Mouse (Mus musculus): ENCODE results near the gene Btrc. TPM values are rescaled to one million over a fixed set of nuclear protein-coding genes. Genes with fewer than 3 reads are reported as not detected.

The Btrc gene
- total and polyA plus RNA-seq, 3 experiments, result 14.2 to 30.3 TPM; not detected in 1

DNA sequence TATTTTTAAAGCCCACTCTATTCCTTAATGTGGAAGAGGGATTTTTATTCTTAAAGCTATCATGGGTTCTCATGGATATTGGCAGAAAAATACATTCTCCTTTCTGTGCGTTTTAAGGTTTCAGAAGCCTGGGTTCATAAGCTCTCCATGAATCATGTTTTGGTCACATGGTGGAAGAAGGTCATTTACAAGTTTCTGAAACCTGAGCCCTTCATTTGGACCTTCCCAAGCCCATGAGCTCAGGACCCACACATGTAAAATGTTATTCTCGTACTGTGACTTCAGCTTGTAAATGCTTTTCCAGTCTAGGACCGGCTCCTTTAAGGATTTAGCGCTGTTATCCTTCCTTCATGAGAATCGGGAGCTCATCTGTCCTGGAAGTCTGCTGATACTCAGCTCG lies 116.0 kb downstream of the Btrc start:
- Histone ChIP-seq H3K27me3 (ENCODE audit: control insufficient read depth in 1 of 2, insufficient read depth in 2 of 2, low read length in 2 of 2) (no peaks in the 10 kb centered on the region), H3K9ac (ENCODE audit: control insufficient read depth, low read depth, low read length, poor library complexity, severe bottlenecking) (no peak overlapping the region), H3K4me3 (ENCODE audit: control insufficient read depth in 1 of 2, insufficient read depth in 1 of 2, low read depth in 2 of 2, low read length in 2 of 2) (no peak overlapping the region), H3K79me2 (ENCODE audit: control insufficient read depth, insufficient read depth, low read length, poor library complexity) (no peaks in the 10 kb centered on the region), H3K27ac (ENCODE audit: control insufficient read depth, low read depth, low read length) (no peak overlapping the region), H3K4me1 (ENCODE audit: control insufficient read depth in 1 of 2, insufficient read depth in 2 of 2, low read length in 2 of 2) (no peaks in the 10 kb centered on the region; a peak in 1 of 4 replicates), H3K36me3 (ENCODE audit: control insufficient read depth in 1 of 2, insufficient read depth in 2 of 2, low read length in 2 of 2) (no peaks in the 10 kb centered on the region), H3K9me3 (replicated peaks; ENCODE audit: insufficient read depth, low read length) (no peaks in the 10 kb centered on the region)
- no peak for DNase-seq (ENCODE audit: low read depth, low spot score)
- TF ChIP-seq E2F4 (IDR thresholded peaks at IDR 0.05; ENCODE audit: borderline replicate concordance, low read depth, low read length), result no peak
- no peak for TF ChIP-seq TCF12 (IDR thresholded peaks at IDR 0.05; ENCODE audit: low read depth, low read length)
- TF ChIP-seq GABPA (IDR thresholded peaks at IDR 0.05; ENCODE audit: low read depth, low read length), result no peak
- TF ChIP-seq MYC (IDR thresholded peaks at IDR 0.05; ENCODE audit: low read depth, low read length), result no peak
- no peak for TF ChIP-seq CTCF (IDR thresholded peaks at IDR 0.05 in 2 of 3, conservative IDR thresholded peaks at IDR 0.05 in 1 of 3; ENCODE audit: control insufficient read depth in 1 of 3, insufficient read depth in 1 of 3, low read depth in 2 of 3, low read length in 3 of 3, poor library complexity in 1 of 3, severe bottlenecking in 1 of 3)
- no peak for TF ChIP-seq NELFE (IDR thresholded peaks at IDR 0.05; ENCODE audit: low read depth, low read length)
- TF ChIP-seq HCFC1 (IDR thresholded peaks at IDR 0.05; ENCODE audit: low read depth, low read length), result no peak
- no peak for TF ChIP-seq RCOR1 (IDR thresholded peaks at IDR 0.05; ENCODE audit: low read depth, low read length)
- no peak for TF ChIP-seq JUND (IDR thresholded peaks at IDR 0.05; ENCODE audit: low read depth, low read length)

DNA sequence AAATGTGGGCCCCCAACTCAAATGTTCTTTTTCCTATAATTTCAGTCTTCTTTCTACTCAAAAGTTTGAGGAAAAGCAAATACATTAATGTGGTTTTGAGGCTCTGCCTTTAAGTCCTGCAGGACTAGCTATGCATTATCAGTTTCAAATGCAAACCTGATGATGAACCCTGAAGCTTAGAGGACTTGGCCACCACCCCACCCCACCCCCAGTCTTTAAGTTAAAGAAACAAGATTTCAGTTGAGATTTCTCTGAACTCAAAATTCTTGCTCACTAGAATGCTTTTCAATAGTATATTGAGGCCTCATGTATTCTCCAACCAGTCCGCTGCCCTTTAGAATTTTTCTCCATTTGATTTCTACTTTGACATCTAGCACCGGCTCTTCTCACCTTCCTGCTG lies 117.0 kb downstream of the Btrc start:
- Histone ChIP-seq H3K27me3 (ENCODE audit: control insufficient read depth in 1 of 2, insufficient read depth in 2 of 2, low read length in 2 of 2) (no peaks in the 10 kb centered on the region), H3K4me1 (ENCODE audit: control insufficient read depth in 1 of 2, insufficient read depth in 2 of 2, low read length in 2 of 2) (no peaks in the 10 kb centered on the region; a peak in 1 of 4 replicates), H3K79me2 (ENCODE audit: control insufficient read depth, insufficient read depth, low read length, poor library complexity) (no peaks in the 10 kb centered on the region), H3K4me3 (ENCODE audit: control insufficient read depth in 1 of 2, insufficient read depth in 1 of 2, low read depth in 2 of 2, low read length in 2 of 2) (no peak overlapping the region), H3K27ac (ENCODE audit: control insufficient read depth, low read depth, low read length) (no peak overlapping the region), H3K9me3 (replicated peaks; ENCODE audit: insufficient read depth, low read length) (no peaks in the 10 kb centered on the region), H3K36me3 (ENCODE audit: control insufficient read depth in 1 of 2, insufficient read depth in 2 of 2, low read length in 2 of 2) (no peaks in the 10 kb centered on the region), H3K9ac (ENCODE audit: control insufficient read depth, low read depth, low read length, poor library complexity, severe bottlenecking) (no peak overlapping the region)
- no peak for TF ChIP-seq JUND (IDR thresholded peaks at IDR 0.05; ENCODE audit: low read depth, low read length)
- no peak for TF ChIP-seq TCF12 (IDR thresholded peaks at IDR 0.05; ENCODE audit: low read depth, low read length)
- no peak for TF ChIP-seq ELF1 (IDR thresholded peaks at IDR 0.05; ENCODE audit: low read depth, low read length)
- TF ChIP-seq EP300 (IDR thresholded peaks at IDR 0.05; ENCODE audit: low read depth in 1 of 2, low read length in 2 of 2), result peak in 1 of 2 experiments; percentile 55; a peak in 1 of 4 replicates
- peak; percentile 51; the same call in 1 of the 2 replicates for TF ChIP-seq MYB (IDR thresholded peaks at IDR 0.05; ENCODE audit: low read depth, low read length)
- TF ChIP-seq RCOR1 (IDR thresholded peaks at IDR 0.05; ENCODE audit: low read depth, low read length), result peak; percentile 24; the same call in 1 of the 2 replicates
- TF ChIP-seq USF1 (IDR thresholded peaks at IDR 0.05; ENCODE audit: low read depth, low read length), result no peak
- peak; percentile 21 for DNase-seq (ENCODE audit: low read depth, low spot score)

DNA sequence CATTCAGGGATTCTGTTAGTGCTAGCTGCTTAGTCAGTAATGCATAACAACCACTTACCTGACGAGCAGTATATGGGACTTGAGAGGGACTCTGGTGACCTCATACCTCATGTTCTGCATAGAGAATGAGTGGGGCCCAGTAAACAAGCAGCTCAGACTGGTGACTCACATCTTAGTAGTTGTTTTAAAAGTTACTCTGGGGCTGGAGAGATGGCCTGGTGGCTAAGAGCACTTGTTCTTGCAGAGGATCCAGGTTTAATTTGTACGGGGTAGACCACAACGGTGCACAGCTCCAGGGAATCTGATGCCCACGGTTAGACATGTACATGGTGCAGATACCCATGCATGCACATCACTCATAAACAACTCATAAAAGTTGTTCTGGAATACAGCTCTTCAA lies 117.4 kb downstream of the Btrc start:
- no peak for DNase-seq (ENCODE audit: low read depth, low spot score)
- no peaks in the 10 kb centered on the region for H3K36me3 ChIP-seq (ENCODE audit: control insufficient read depth in 1 of 2, insufficient read depth in 2 of 2, low read length in 2 of 2)
- H3K4me3 ChIP-seq (ENCODE audit: control insufficient read depth in 1 of 2, insufficient read depth in 1 of 2, low read depth in 2 of 2, low read length in 2 of 2), result no peak overlapping the region
- no peaks in the 10 kb centered on the region; a peak in 1 of 4 replicates for H3K4me1 ChIP-seq (ENCODE audit: control insufficient read depth in 1 of 2, insufficient read depth in 2 of 2, low read length in 2 of 2)
- no peak overlapping the region for H3K27ac ChIP-seq (ENCODE audit: control insufficient read depth, low read depth, low read length)
- H3K9ac ChIP-seq (ENCODE audit: control insufficient read depth, low read depth, low read length, poor library complexity, severe bottlenecking), result no peak overlapping the region
- no peaks in the 10 kb centered on the region for H3K27me3 ChIP-seq (ENCODE audit: control insufficient read depth in 1 of 2, insufficient read depth in 2 of 2, low read length in 2 of 2)
- TF ChIP-seq POLR2AphosphoS2 (IDR thresholded peaks at IDR 0.05; ENCODE audit: low read length), result no peak
- TF ChIP-seq MXI1 (IDR thresholded peaks at IDR 0.05; ENCODE audit: low read depth, low read length), result no peak
- no peak for TF ChIP-seq JUND (IDR thresholded peaks at IDR 0.05; ENCODE audit: low read depth, low read length)
- TF ChIP-seq MAZ (IDR thresholded peaks at IDR 0.05; ENCODE audit: low read depth, low read length), result no peak
- no peak for TF ChIP-seq SIN3A (IDR thresholded peaks at IDR 0.05; ENCODE audit: low read length)
- TF ChIP-seq SMC3 (IDR thresholded peaks at IDR 0.05; ENCODE audit: low read depth, low read length), result no peak
- no peak for TF ChIP-seq USF1 (IDR thresholded peaks at IDR 0.05; ENCODE audit: low read depth, low read length)
- no peak for TF ChIP-seq RCOR1 (IDR thresholded peaks at IDR 0.05; ENCODE audit: low read depth, low read length)
- no peak for TF ChIP-seq E2F4 (IDR thresholded peaks at IDR 0.05; ENCODE audit: borderline replicate concordance, low read depth, low read length)
- TF ChIP-seq POLR2AphosphoS5 (IDR thresholded peaks at IDR 0.05; ENCODE audit: borderline replicate concordance, low read depth, low read length), result no peak
- no peak for TF ChIP-seq ZNF384 (IDR thresholded peaks at IDR 0.05; ENCODE audit: low read depth, low read length)
- TF ChIP-seq MYB (IDR thresholded peaks at IDR 0.05; ENCODE audit: low read depth, low read length), result no peak
- no peak for TF ChIP-seq MYC (IDR thresholded peaks at IDR 0.05; ENCODE audit: low read depth, low read length)
- TF ChIP-seq MAX (IDR thresholded peaks at IDR 0.05; ENCODE audit: low read length), result no peak
- no peak for TF ChIP-seq HCFC1 (IDR thresholded peaks at IDR 0.05; ENCODE audit: low read depth, low read length)
- no peaks in the 10 kb centered on the region for H3K79me2 ChIP-seq (ENCODE audit: control insufficient read depth, insufficient read depth, low read length, poor library complexity)
- H3K9me3 ChIP-seq (replicated peaks; ENCODE audit: insufficient read depth, low read length), result no peaks in the 10 kb centered on the region
